Mouse (Mus musculus) CH12.LX (cell line): ENCODE data around the gene Ctsg. TPM values are rescaled to one million over a fixed set of nuclear protein-coding genes. Genes with fewer than 3 reads are reported as not detected.
A peak's percentile ranks its signal among the peaks of the same experiment; 100 is the strongest.

Experiments
- DNase-seq: peaks from one replicate; pipeline ENCODE4 v3.0.0-alpha.2; 2013; ENCODE audit errors: extremely low read depth
- H3K27ac ChIP-seq: 2 replicates; pipeline ENCODE4 v1.5.1; 2012; ENCODE audit warnings: low read depth, mild to moderate bottlenecking, control low read depth, moderate library complexity; ENCODE audit not compliant: insufficient read depth
- H3K27me3 ChIP-seq: replicated peaks from 2 replicates; pipeline ENCODE3; 2012; ENCODE audit warnings: inconsistent platforms
- H3K36me3 ChIP-seq, 2 experiments: replicated peaks in 1 of 2; 2 replicates each; pipeline versions ENCODE3 to v1.6.1; 2012; ENCODE audit warnings: inconsistent platforms in 1 of 2, low read length in 1 of 2, mild to moderate bottlenecking in 1 of 2, mixed read lengths in 1 of 2, moderate library complexity in 1 of 2; ENCODE audit not compliant: control insufficient read depth in 1 of 2, insufficient read depth in 1 of 2
- H3K4me1 ChIP-seq, 2 experiments: 2 replicates each; pipeline ENCODE4 v1.6.1; 2012; ENCODE audit warnings: inconsistent platforms in 1 of 2, moderate library complexity in 1 of 2; ENCODE audit not compliant: insufficient read depth in 2 of 2, control insufficient read depth in 1 of 2
- H3K4me2 ChIP-seq: 2 replicates; pipeline ENCODE4 v1.6.1; 2012; ENCODE audit warnings: low read depth, mild to moderate bottlenecking, control low read depth; ENCODE audit not compliant: poor library complexity, insufficient read depth, severe bottlenecking
- H3K4me3 ChIP-seq, 3 experiments: fragments of 150-350 bp in 1 of 3; sonication (generic) in 1 of 3; replicated peaks in 1 of 3; 2 replicates each; pipeline versions ENCODE3 to v1.5.1; 2011 to 2012; ENCODE audit warnings: low read depth in 2 of 3, low read length in 2 of 3, mild to moderate bottlenecking in 2 of 3, moderate library complexity in 2 of 3, control low read depth in 1 of 3, improper control_type of control experiment in 1 of 3, inconsistent platforms in 1 of 3, mixed read lengths in 1 of 3; ENCODE audit not compliant: poor library complexity in 1 of 3
- H3K79me2 ChIP-seq: replicated peaks from 2 replicates; pipeline ENCODE4 v1.6.1; 2012; ENCODE audit warnings: mild to moderate bottlenecking, moderate library complexity; ENCODE audit not compliant: control insufficient read depth, poor library complexity, insufficient read depth, severe bottlenecking; ENCODE audit errors: extremely low read depth
- H3K9ac ChIP-seq: 2 replicates; pipeline ENCODE4 v1.6.1; 2012; ENCODE audit warnings: low read depth, mild to moderate bottlenecking, control low read depth, moderate library complexity; ENCODE audit not compliant: insufficient read depth
- H3K9me3 ChIP-seq: replicated peaks from 2 replicates; pipeline ENCODE3; 2012; ENCODE audit warnings: low read length, inconsistent platforms, mixed read lengths
- CHD1 ChIP-seq: IDR thresholded peaks from 2 replicates; pipeline ENCODE4 v1.6.1; 2012; ENCODE audit warnings: low read depth, low read length, improper control_type of control experiment, inconsistent platforms
- CTCF ChIP-seq, 2 experiments: IDR thresholded peaks in 1 of 2; conservative IDR thresholded peaks in 1 of 2; 2 replicates each; pipeline ENCODE4 v1.5.1; 2011 to 2012; ENCODE audit warnings: low read depth in 2 of 2, low read length in 2 of 2, improper control_type of control experiment in 1 of 2, inconsistent platforms in 1 of 2, mild to moderate bottlenecking in 1 of 2, moderate library complexity in 1 of 2
- E2F4 ChIP-seq: IDR thresholded peaks from 2 replicates; pipeline ENCODE4 v1.6.1; 2011; ENCODE audit warnings: low read depth, low read length, improper control_type of control experiment; ENCODE audit not compliant: insufficient replicate concordance
- EP300 ChIP-seq: IDR thresholded peaks from 2 replicates; pipeline ENCODE4 v1.6.1; 2011; ENCODE audit warnings: low read length, improper control_type of control experiment
- ETS1 ChIP-seq: conservative IDR thresholded peaks from 2 replicates; pipeline ENCODE4 v1.6.1; 2012; ENCODE audit warnings: low read depth, mild to moderate bottlenecking, inconsistent platforms, low read length, improper control_type of control experiment, moderate library complexity
- GABPA ChIP-seq: IDR thresholded peaks from 2 replicates; pipeline ENCODE4 v1.6.1; 2012; ENCODE audit warnings: low read depth, low read length, improper control_type of control experiment, inconsistent platforms; ENCODE audit not compliant: insufficient replicate concordance
- IRF4 ChIP-seq: IDR thresholded peaks from 2 replicates; pipeline ENCODE4 v1.6.1; 2014; ENCODE audit warnings: low read depth, mild to moderate bottlenecking, inconsistent platforms, low read length, improper control_type of control experiment
- JUN ChIP-seq: IDR thresholded peaks from 2 replicates; pipeline ENCODE4 v1.6.1; 2011; ENCODE audit warnings: low read depth, mild to moderate bottlenecking, low read length, improper control_type of control experiment, moderate library complexity; ENCODE audit not compliant: insufficient read depth
- JUND ChIP-seq: conservative IDR thresholded peaks from 2 replicates; pipeline ENCODE4 v1.6.1; 2011; ENCODE audit warnings: low read depth, low read length, improper control_type of control experiment
- KAT2A ChIP-seq: IDR thresholded peaks from 2 replicates; pipeline ENCODE4 v1.6.1; 2012; ENCODE audit warnings: low read length, improper control_type of control experiment, inconsistent platforms; ENCODE audit not compliant: insufficient replicate concordance
- MAFK ChIP-seq: IDR thresholded peaks from 2 replicates; pipeline ENCODE4 v1.6.1; 2011; ENCODE audit warnings: low read length, improper control_type of control experiment; ENCODE audit not compliant: insufficient replicate concordance
- MAX ChIP-seq: IDR thresholded peaks from 2 replicates; pipeline ENCODE4 v1.6.1; 2011; ENCODE audit warnings: low read length, improper control_type of control experiment
- MEF2A ChIP-seq: IDR thresholded peaks from 2 replicates; pipeline ENCODE4 v1.6.1; 2014; ENCODE audit warnings: low read depth, mild to moderate bottlenecking, inconsistent platforms, low read length, improper control_type of control experiment, borderline replicate concordance
- MXI1 ChIP-seq: IDR thresholded peaks from 2 replicates; pipeline ENCODE4 v1.6.1; 2011; ENCODE audit warnings: mild to moderate bottlenecking, low read depth, low read length, improper control_type of control experiment
- MYC ChIP-seq: IDR thresholded peaks from 2 replicates; pipeline ENCODE4 v1.6.1; 2011; ENCODE audit warnings: low read depth, mild to moderate bottlenecking, improper control_type of control experiment, low read length
- NELFE ChIP-seq: IDR thresholded peaks from 2 replicates; pipeline ENCODE4 v1.6.1; 2011; ENCODE audit warnings: low read depth, low read length, improper control_type of control experiment
- PAX5 ChIP-seq: IDR thresholded peaks from 2 replicates; pipeline ENCODE4 v1.6.1; 2012; ENCODE audit warnings: low read length, inconsistent platforms, mixed read lengths
- POLR2A ChIP-seq: IDR thresholded peaks from 2 replicates; pipeline ENCODE4 v1.6.1; 2011; ENCODE audit warnings: low read depth, mild to moderate bottlenecking, improper control_type of control experiment, low read length
- RAD21 ChIP-seq: IDR thresholded peaks from 2 replicates; pipeline ENCODE4 v1.6.1; 2011; ENCODE audit warnings: low read depth, mild to moderate bottlenecking, low read length, improper control_type of control experiment, moderate library complexity
- SIN3A ChIP-seq: IDR thresholded peaks from 2 replicates; pipeline ENCODE4 v1.6.1; 2012; ENCODE audit warnings: low read length, improper control_type of control experiment, inconsistent platforms
- SMC3 ChIP-seq: IDR thresholded peaks from 2 replicates; pipeline ENCODE4 v1.6.1; 2011; ENCODE audit warnings: low read depth, low read length, improper control_type of control experiment
- TCF12 ChIP-seq: IDR thresholded peaks from 2 replicates; pipeline ENCODE4 v1.6.1; 2014; ENCODE audit warnings: low read depth, mild to moderate bottlenecking, inconsistent platforms, low read length, improper control_type of control experiment
- UBTF ChIP-seq: IDR thresholded peaks from 2 replicates; pipeline ENCODE4 v1.6.1; 2012; ENCODE audit warnings: low read depth, mild to moderate bottlenecking, inconsistent platforms, low read length, improper control_type of control experiment, moderate library complexity
- ZC3H11A ChIP-seq: IDR thresholded peaks from 2 replicates; pipeline ENCODE4 v1.6.1; 2012; ENCODE audit warnings: low read depth, mild to moderate bottlenecking, inconsistent platforms, low read length, improper control_type of control experiment
- ZKSCAN1 ChIP-seq: IDR thresholded peaks from 2 replicates; pipeline ENCODE4 v1.6.1; 2012; ENCODE audit warnings: low read depth, inconsistent platforms, low read length, improper control_type of control experiment, borderline replicate concordance
- ZNF384 ChIP-seq: IDR thresholded peaks from 2 replicates; pipeline ENCODE4 v1.6.1; 2012; ENCODE audit warnings: low read depth, low read length, improper control_type of control experiment, inconsistent platforms
- dilution Hi-C: fragments of 300-500 bp; cut with MboI; formaldehyde crosslinking; loops from 2 replicates; pipeline ENCODE4 v1.14.3; 2020; ENCODE audit warnings: low sequenced_read_pairs; ENCODE audit not compliant: extremely low pct_unique_long_range_greater_than_20kb, extremely low pct_ligation_motif_present
- in situ Hi-C: fragments of 300-500 bp; cut with MboI; formaldehyde crosslinking; loops from 3 replicates; pipeline ENCODE4 v1.14.3; 2019; ENCODE audit warnings: low sequenced_read_pairs, low pct_ligation_motif_present, low pct_unique_long_range_greater_than_20kb, mixed read lengths
- polyA plus RNA-seq: library from polyadenylated mRNA; unstranded; fragments of >175 nt; gene quantifications from 2 replicates; pipeline ENCODE4 v1.2.1, GENCODE M21; 2012; ENCODE audit warnings: low read depth; ENCODE audit not compliant: insufficient read length
- total RNA-seq, 2 experiments: library from RNA; depleted of rRNA; stranded (reverse); fragments of 300-350 nt in 1 of 2; fragments of >200 nt in 1 of 2; gene quantifications; 2 replicates each; pipeline ENCODE4 v1.2.3; 2012 to 2014

Gene Ctsg
- total and polyA plus RNA-seq, 3 experiments, result not detected

DNA sequence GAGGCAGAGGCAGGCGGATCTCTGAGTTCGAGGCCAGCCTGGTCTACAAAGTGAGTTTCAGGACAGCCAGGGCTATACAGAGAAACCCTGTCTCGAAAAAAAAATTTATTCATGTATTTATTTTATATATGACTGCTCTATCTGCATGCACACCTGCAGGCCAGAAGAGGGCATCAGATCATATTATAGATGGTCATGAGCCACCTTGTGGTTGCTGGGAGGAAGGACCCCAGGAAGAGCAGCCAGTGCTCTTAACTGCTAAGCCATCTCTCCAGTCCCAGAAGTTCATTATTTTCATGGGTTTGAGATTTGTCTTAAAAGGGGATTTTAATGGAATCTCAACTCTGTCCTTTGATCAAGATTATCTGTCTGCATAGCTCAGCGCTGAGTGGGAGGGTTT, 3.4 kb downstream of the Ctsg start:
- TF ChIP-seq MEF2A (no peak), CTCF (conservative IDR thresholded peaks at IDR 0.05 in 1 of 2, IDR thresholded peaks at IDR 0.05 in 1 of 2; ENCODE audit: low read depth in 2 of 2, low read length in 2 of 2) (peak; percentile 61 to 98; a peak in 3 of 4 replicates), MAX (no peak), EP300 (no peak), RAD21 (peak; percentile 51), MYC (no peak), ZNF384 (no peak; the same call in 1 of the 2 replicates), JUN (no peak), MXI1 (no peak), SIN3A (no peak), PAX5 (no peak), ZC3H11A (peak; percentile 18; the same call in 1 of the 2 replicates), IRF4 (peak; percentile 38; the same call in 1 of the 2 replicates), CHD1 (no peak), JUND (0 out of 2 replicates have a peak, but pooled peaks have one; percentile 8), KAT2A (no peak), ZKSCAN1 (no peak), TCF12 (no peak), E2F4 (no peak), ETS1 (no peak), SMC3 (peak; percentile 84), POLR2A (no peak), GABPA (no peak), MAFK (no peak), UBTF (no peak), NELFE (peak; percentile 75; the same call in 1 of the 2 replicates)
- Histone ChIP-seq H3K36me3 (no peaks in the 10 kb centered on the region), H3K4me1 (peaks cover 0 to 6% of the 10 kb centered on the region in 2 experiments; a peak in 2 of 4 replicates), H3K27me3 (peaks cover 2% of the 10 kb centered on the region), H3K27ac (no peak overlapping the region), H3K9ac (no peak overlapping the region), H3K4me2 (no peak overlapping the region), H3K9me3 (no peaks in the 10 kb centered on the region), H3K4me3 (no peak overlapping the region), H3K79me2 (no peaks in the 10 kb centered on the region)
- dilution Hi-C loops, result no loop called here
- in situ Hi-C loops, result no loop called here
- peak; percentile 74 for DNase-seq
